Mouse (Mus musculus) lung, adult 2 months (tissue): ENCODE results near the gene Mctp1.

ENCODE experiments used
- CTCF ChIP-seq: fragments of 200-500 bp; IDR thresholded peaks from 2 replicates; pipeline ENCODE4 v1.5.1; 2011; ENCODE audit warnings: mild to moderate bottlenecking, low read length, control low read depth; ENCODE audit not compliant: insufficient read depth
- POLR2A ChIP-seq: fragments of 200-500 bp; IDR thresholded peaks from 2 replicates; pipeline ENCODE4 v1.6.1; 2011; ENCODE audit warnings: low read depth, mild to moderate bottlenecking, control low read depth, low read length, borderline replicate concordance; ENCODE audit errors: extremely low read depth

GRCm38 (mm10) chr13:76827738-76828137 lies 443.4 kb downstream of the Mctp1 start:
- TF ChIP-seq POLR2A (no peak), CTCF (no peak)
